Mouse (Mus musculus) granulocyte monocyte progenitor cell, adult 5-6 weeks (primary cell): ENCODE measurements around the gene Crip2. TPM values are rescaled to one million over a fixed set of nuclear protein-coding genes. Genes with fewer than 3 reads are reported as not detected.

Source experiments
- ATAC-seq: replicated peaks from 2 replicates; pipeline ENCODE4 v1.8.0; 2016; ENCODE audit warnings: mild to moderate bottlenecking, moderate TSS enrichment, inconsistent platforms; ENCODE audit not compliant: poor library complexity, severe bottlenecking
- total RNA-seq, 2 experiments: library from RNA; stranded (forward) in 1 of 2; stranded (reverse) in 1 of 2; fragments of 200-712, 200-1000 nt in 1 of 2; fragments of >200 nt in 1 of 2; fragmentation: Nextera tagmentation in 1 of 2; gene quantifications; 2 replicates each; pipeline ENCODE4 v1.2.3; 2014 to 2017

The Crip2 gene
- total RNA-seq, 2 experiments from 2014 or later: 0.46 TPM; not detected in 1

DNA sequence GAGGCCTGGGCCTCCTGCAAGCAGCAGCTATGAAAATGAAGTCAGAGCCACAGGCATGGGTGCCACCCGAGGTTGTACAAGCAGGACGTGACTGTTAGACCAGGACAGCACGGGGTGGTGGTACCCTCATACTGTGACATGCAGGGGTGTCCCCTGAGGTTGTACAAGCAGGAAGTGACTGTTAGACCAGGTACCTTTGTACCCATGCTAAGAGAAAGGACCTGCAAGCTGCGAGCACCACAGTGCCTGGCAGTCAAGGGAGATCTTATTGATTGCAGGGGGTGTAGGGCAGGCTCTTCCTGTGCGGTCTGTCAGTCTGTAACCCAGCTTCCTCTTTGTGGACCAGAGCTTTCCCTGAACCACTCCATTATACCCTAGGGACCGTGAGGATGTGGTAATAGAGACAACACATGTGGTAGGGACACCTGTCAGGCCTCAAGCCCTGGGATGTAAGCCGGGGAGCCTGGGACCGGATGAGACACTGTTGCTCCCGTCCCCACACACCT, 28.0 kb downstream of the Crip2 start:
- ATAC-seq: peak; percentile 95

DNA sequence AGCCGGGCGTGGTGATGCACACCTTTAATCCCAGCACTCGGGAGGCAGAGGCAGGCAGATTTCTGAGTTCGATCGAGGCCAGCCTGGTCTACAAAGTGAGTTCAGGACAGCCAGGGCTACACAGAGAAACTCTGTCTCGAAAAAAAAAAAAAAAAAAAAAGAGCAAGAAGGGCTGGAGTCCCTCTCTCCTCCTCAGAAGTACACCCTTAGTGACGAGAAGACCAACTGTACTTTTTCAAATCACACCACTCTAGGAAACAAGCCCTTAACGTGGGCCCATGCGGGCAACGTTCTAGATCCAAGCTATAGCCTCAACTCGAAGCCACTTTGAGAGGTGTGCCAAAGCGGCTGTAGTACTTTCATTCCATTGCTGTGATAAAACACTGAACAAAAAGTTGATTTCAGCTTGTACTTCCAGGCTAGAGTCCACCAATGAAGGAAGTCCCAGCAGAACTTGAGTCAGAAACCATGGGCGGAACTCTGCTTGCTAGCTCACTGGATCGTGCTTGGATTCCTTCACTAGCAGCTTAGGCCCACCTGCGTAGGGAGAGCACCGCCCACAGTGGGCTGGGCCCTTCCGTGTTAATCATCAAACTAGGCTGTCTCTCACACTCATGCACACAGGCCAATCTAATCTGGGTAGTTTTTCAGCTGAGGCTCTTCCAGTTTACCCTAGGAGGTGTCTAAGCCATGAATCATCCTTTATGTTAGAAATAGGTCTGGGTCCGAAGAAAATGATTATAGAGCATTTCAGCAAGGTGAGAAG, 37.1 kb downstream of the Crip2 start:
- no peak for ATAC-seq

DNA sequence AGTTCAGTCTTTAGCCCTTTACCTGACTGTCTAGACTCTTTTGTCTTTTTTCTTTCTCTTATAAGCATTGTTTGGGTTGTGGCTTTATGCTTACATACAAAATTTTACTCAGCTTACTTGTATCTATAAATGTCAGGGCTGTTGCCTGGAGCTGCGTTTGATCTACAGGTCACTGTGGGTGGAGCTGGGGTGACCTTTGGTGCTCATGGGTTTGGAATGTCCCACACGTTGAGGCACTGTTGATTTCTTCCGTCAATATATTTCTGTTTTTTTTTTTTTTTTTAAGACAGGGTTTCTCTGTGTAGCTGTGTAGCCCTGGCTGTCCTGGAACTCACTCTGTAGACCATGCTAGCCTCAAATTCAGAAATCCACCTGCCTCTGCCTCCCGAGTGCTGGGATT, 41.0 kb downstream of the Crip2 start:
- ATAC-seq: no peak

DNA sequence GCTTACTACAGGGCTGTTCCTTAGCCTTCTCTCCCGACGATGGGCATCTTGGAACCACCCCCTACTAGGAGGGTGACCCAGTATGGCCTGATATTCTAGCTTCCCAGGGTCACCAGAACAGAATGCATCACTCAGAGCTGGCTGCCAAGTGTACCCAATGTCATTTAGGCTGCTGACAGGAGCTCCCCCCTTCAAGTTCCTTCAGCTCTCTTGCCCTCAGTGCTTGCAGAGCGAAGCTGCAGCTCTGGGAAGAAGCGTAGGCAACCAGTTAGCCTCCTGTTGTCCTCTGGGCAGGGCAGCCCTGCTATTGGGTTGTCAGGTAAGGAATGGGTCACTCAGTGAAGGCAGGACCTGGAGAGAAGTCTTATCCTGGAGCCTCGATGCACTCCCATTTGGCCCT, 44.9 kb downstream of the Crip2 start:
- no peak for ATAC-seq

DNA sequence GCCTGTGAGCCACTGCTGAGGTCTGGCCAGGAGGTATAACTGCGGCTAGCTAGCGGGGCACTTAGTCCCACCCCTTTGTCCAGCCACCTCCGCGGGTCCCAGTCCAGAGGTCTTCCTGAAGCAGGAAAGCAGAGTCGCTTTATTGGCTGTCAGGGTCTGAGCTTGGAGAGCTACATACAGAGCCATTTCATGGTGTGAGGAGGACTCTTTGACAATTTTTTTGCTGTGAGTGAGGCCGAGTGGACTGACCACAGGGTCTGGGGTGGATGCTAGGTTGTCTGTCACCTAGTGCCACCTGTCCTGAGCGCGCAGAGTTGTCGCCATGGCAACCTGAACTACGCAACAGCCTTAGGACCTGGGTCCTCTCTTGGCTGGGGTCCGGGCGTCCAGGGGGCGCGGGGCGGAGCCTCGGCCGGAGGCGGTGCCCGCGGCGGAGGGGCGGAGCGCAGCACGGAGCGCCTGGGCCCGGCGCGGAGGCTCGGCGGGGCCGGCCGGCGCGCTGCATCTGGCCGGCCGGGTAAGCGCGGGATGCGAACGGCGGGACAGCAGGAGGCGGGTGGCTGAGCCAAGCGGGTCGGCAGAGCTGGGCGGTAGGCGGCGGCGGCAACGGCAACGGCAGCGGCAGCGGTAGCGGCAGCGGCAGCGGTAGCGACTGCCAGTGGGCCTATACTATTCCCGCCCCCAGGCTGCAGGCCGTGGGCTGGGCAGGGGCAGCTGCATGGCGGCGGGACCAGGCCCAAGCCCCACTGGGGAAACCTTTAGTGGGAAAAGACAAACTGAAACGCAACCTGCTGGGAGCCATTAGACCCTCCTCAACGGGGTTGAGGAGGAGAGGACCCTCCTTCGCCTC, 45.6 kb downstream of the Crip2 start, which contains the start of gene Tmem121:
Gene Tmem121, plus strand, starts transcription at position 489 of the 850 bp plus-strand sequence.
- peak; percentile 16 for ATAC-seq

DNA sequence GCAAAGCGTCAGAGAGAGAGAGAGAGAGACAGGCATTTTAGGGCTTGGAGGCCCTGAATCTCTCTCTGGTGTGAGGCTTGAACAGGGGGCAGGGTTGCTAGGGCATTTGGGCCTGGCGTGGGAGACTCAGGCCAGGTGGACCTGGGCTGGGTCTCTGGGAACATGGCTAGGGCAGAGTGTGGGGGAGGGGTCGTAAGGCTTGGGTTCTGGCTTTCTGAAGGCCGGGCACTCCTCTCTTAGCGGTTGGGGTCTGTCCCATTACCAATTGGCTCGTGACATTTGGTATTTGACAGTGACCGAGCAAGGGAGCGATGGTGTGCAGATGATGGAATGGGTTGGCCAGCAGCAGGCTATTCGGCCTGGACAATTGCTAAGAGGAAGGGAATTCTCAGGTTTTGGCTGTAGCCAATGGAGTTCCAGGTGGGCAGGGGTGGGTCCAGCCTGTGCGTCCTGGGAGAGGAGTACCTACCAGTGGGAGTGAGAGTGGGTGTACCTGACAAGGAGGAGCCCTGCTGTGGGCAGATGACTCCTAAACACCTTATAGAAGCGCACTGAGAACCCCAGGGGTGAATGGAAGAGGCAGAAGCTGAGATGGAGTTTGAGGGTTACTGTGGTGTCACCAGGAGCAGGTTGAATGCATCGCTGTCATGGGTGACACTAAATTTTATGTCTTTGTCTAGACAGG, 46.4 kb downstream of the Crip2 start:
- no peak for ATAC-seq

DNA sequence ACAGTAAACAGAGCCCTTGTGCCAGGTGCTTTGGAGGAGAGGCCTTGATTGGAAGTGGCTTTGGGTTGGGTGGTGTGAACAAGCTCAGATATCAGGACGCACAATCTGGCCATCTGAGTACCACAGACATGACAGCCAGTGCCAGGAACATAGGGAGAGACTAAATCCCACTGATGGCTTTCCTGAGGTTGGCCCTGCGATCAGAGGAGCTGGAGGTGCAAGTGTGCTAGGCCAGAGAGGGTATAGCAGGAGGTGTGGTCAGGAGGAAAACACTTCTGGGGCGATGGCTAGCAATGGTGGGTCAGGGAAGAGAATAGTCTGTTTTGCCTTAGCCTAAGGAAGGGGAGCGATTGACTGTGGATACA, 47.0 kb downstream of the Crip2 start:
- no peak for ATAC-seq

DNA sequence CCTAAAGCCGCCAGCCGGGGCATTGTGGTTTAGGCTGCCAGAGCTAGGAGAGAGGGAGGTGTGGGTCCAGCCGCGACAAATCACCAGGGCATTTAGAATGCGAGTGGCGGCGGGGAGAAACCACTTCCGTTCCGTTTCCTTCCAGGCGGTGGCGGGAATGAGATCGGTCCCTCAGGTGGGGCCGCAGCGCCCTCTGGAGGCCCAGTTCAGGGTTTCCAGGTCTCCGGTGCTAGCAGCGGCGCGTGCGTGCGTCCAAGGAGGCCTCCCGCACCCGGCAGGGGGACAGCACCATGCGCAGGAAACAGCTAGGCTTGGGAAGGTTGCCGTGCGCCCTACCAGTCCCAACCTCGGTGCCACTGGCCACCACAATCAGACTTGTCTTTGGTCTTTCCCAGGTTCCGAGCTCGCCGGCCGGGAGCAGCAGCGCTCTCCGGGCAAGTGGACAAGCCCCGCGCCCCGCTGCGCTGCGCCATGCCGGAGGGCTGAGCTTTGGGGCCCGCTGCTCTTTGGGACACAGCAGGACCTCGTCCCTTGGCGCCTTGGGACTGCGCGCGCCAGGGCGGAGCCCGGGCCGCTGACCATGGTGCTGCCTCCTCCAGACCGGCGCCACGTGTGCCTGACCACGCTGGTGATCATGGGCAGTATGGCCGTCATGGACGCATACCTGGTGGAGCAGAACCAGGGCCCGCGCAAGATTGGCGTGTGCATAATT, 47.7 kb downstream of the Crip2 start:
- ATAC-seq: peak; percentile 82

DNA sequence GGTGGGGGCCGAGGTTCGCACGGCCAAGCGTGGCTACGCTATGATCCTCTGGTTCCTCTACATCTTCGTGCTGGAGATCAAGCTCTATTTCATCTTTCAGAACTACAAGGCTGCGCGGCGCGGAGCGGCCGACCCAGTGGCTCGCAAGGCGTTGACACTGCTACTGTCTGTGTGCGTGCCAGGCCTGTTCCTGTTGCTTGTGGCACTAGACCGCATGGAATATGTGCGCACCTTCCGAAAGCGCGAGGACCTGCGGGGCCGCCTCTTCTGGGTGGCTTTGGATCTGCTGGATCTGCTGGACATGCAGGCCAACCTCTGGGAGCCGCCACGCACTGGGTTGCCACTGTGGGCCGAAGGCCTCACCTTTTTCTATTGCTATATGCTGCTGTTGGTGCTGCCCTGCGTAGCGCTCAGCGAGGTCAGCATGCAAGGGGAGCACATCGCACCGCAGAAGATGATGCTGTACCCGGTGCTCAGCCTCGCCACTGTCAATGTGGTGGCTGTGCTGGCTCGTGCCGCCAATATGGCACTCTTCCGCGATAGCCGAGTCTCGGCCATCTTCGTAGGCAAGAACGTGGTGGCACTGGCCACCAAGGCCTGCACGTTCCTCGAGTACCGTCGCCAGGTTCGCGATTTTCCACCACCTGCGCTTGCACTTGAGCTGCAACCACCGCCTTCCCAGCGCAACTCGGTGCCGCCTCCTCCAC, 48.5 kb downstream of the Crip2 start:
- ATAC-seq: no peak

DNA sequence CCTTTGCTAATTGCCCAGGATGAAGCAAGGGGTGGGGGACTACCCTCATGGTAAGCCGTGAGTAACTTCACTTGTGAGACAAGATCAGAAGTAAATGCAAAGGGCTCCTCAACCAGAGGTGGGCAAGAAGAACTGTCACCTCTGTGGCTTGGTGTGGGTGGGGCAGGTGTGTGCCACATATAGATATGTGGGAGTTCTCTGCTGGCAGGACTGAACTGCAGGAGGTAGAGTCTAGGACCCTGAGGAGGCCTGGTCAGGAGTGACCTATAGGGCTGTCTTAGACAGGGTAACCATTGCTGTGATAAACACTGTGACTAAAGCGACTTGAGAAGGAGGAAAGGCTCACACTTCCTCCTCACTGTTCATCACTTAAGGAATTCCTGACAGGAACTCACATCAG, 53.4 kb downstream of the Crip2 start:
- ATAC-seq: no peak

Other genes with a start within 250 kb of the Crip2 start
- 0.95 and 1.0 TPM in 2 replicates for gene Jag2, start 210.5 kb upstream of the Crip2 start, total RNA-seq (2014; fragmentation: Nextera tagmentation)
- gene Jag2, start 210.5 kb upstream of the Crip2 start, total RNA-seq (2017): 0.22 and 1.4 TPM in 2 replicates
- 15.9 and 33.3 TPM in 2 replicates for gene Nudt14, start 198.1 kb upstream of the Crip2 start, total RNA-seq (2014; fragmentation: Nextera tagmentation)
- 16.6 and 25.4 TPM in 2 replicates for gene Nudt14, start 198.1 kb upstream of the Crip2 start, total RNA-seq (2017)
- gene Btbd6, start 163.8 kb upstream of the Crip2 start, total RNA-seq (2014; fragmentation: Nextera tagmentation): 2.4 and 10.5 TPM in 2 replicates
- 3.3 and 6.8 TPM in 2 replicates for gene Btbd6, start 163.8 kb upstream of the Crip2 start, total RNA-seq (2017)
- gene Brf1, start 139.5 kb upstream of the Crip2 start, total RNA-seq (2014; fragmentation: Nextera tagmentation): 38.7 and 42.6 TPM in 2 replicates
- gene Brf1, start 139.5 kb upstream of the Crip2 start, total RNA-seq (2017): 28.1 and 41.3 TPM in 2 replicates
- gene Pacs2, start 125.7 kb upstream of the Crip2 start, total RNA-seq (2014; fragmentation: Nextera tagmentation): 23.7 and 28.5 TPM in 2 replicates
- 6.9 and 8.8 TPM in 2 replicates for gene Pacs2, start 125.7 kb upstream of the Crip2 start, total RNA-seq (2017)
- not detected in 2 replicates for gene Tex22, start 65.7 kb upstream of the Crip2 start, total RNA-seq (2014; fragmentation: Nextera tagmentation)
- gene Tex22, start 65.7 kb upstream of the Crip2 start, total RNA-seq (2017): not detected in 2 replicates
- 73.6 and 85.1 TPM in 2 replicates for gene Mta1, start 42.0 kb upstream of the Crip2 start, total RNA-seq (2014; fragmentation: Nextera tagmentation)
- gene Mta1, start 42.0 kb upstream of the Crip2 start, total RNA-seq (2017): 21.0 and 27.6 TPM in 2 replicates
- 161 and 242 TPM in 2 replicates for gene Crip1, start 6.1 kb downstream of the Crip2 start, total RNA-seq (2014; fragmentation: Nextera tagmentation)
- 84.6 and 103 TPM in 2 replicates for gene Crip1, start 6.1 kb downstream of the Crip2 start, total RNA-seq (2017)
- gene Tedc1, start 16.2 kb downstream of the Crip2 start, total RNA-seq (2014; fragmentation: Nextera tagmentation): 6.5 and 11.1 TPM in 2 replicates
- 6.1 and 22.6 TPM in 2 replicates for gene Tedc1, start 16.2 kb downstream of the Crip2 start, total RNA-seq (2017)
- 0.17 TPM in 1 of 2 replicates, not detected in the other for gene Tmem121, start 45.7 kb downstream of the Crip2 start, total RNA-seq (2014; fragmentation: Nextera tagmentation)
- gene Tmem121, start 45.7 kb downstream of the Crip2 start, total RNA-seq (2017): not detected in 2 replicates